Mouse (Mus musculus): Measurements from ENCODE around the gene Dtnbp1.

- TF ChIP-seq FOSL1 (IDR thresholded peaks at IDR 0.05; ENCODE audit: insufficient read depth, low read length, poor library complexity, severe bottlenecking), result no peak
- no peak for TF ChIP-seq USF1 (IDR thresholded peaks at IDR 0.05; ENCODE audit: low read depth)
- no peak for TF ChIP-seq CTCF (IDR thresholded peaks at IDR 0.05; ENCODE audit: control insufficient read depth, insufficient read depth, insufficient read length)
- TF ChIP-seq MAX (IDR thresholded peaks at IDR 0.05), result no peak
Observed at GRCm38 (mm10) chr13:45024821-45025220, 22.9 kb upstream of the Dtnbp1 start.

All from C2C12 (cell line).